Mouse (Mus musculus): ENCODE measurements around the gene Adra2a. TPM values are rescaled to one million over a fixed set of nuclear protein-coding genes. Genes with fewer than 3 reads are reported as not detected.

The Adra2a gene
- polyA plus RNA-seq, 1 experiment from 2014 or later, result not detected

DNA sequence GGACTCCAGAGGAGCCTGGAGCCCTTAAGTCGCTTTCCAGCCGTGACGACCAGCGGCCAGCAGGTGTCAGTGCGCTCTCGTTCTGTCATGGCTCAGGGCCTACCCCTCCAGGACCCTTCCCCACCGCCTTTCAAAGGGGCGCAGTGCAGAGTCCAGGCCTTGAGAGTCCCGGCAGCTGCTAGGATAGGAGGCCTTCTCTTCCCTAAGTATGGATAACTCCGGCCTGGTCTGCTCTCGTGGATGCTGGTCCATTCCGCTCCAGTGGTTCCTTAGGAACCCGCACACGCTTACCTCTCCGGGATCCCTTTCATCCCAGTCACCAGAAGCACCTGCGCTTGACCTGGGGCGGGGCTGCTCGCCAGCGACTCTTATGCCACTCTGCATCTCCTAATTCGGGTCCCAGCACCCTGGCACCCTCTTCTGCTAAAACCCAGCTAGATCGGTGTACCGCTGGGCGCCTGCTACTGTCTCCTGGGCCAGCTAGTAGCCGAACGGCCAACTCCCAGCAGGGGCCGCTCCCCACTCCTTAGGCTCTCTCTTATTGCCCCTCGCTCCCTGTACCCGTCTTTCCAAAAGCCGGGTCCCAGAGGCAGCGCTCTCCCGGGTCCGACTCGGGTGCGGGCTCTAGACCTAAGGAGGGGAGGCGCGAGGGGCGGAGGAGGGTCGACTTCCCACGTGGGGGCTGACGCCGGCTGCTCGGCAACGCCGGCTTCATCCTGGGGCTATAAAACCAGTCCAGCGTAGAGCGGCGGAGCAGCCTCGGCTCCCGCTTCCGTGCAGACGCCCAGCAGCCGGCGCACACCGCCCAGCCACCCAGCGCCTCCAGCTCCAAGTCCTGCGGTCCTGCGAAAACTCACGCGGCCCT is 788 bp downstream of the Adra2a start:
- Histone ChIP-seq H3K36me3 (ENCODE audit: control insufficient read depth, insufficient read depth, low read length) (no peaks in the 10 kb centered on the region), H3K4me2 (ENCODE audit: low read depth, severe bottlenecking) (peak overlapping the region; percentile 90), H3K9me3 (ENCODE audit: control insufficient read depth, low read length) (no peaks in the 10 kb centered on the region), H3K4me1 (ENCODE audit: control insufficient read depth, insufficient read depth, low read length) (peaks cover 14% of the 10 kb centered on the region), H3K9ac (ENCODE audit: low read length) (peak overlapping the region; percentile 22), H3K27ac (replicated peaks; ENCODE audit: low read depth, low read length) (no peak overlapping the region), H3K27me3 (ENCODE audit: control insufficient read depth, insufficient read depth, low read length) (peaks cover 47% of the 10 kb centered on the region), H3K4me3 (ENCODE audit: low read depth, low read length) (peak overlapping the region; percentile 41)
- WGBS, result 1% methylated on average over 51 of the region's 59 CpGs
- DNase-seq (ENCODE audit: low spot score), result peak; percentile 90
- ATAC-seq (ENCODE audit: insufficient number of reproducible peaks, low FRiP score, low TSS enrichment, low read depth), result peak; percentile 84

DNA sequence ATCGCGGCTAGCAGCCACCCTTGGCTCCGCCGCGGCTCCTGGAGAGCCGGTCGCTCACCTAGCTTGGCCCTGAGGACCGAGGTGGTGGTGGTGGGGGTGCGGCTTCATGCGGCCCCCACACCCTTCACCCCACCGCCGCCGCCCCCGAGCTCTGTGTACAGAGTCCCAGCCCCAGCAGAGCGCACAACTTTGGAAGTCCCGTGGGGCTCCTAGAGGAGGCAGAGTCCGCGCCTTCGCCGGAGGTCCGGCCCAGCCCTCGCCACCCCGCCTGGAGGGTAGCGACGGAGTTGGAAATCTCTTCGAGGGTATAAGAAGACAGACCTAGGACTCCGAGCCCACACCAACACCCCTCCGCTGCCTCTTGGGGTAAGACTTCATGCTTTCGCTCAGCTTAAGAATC is 1.5 kb downstream of the Adra2a start:
- ATAC-seq (ENCODE audit: insufficient number of reproducible peaks, low FRiP score, low TSS enrichment, low read depth), result peak; percentile 56
- peak overlapping the region; percentile 90 for H3K4me2 ChIP-seq (ENCODE audit: low read depth, severe bottlenecking)
- WGBS, result 2% methylated on average over 29 of the region's 29 CpGs
- H3K9me3 ChIP-seq (ENCODE audit: control insufficient read depth, low read length), result no peaks in the 10 kb centered on the region
- H3K9ac ChIP-seq (ENCODE audit: low read length), result peak overlapping the region; percentile 22
- H3K27me3 ChIP-seq (ENCODE audit: control insufficient read depth, insufficient read depth, low read length), result peaks cover 47% of the 10 kb centered on the region
- peak; percentile 62 for DNase-seq (ENCODE audit: low spot score)
- H3K4me1 ChIP-seq (ENCODE audit: control insufficient read depth, insufficient read depth, low read length), result peaks cover 14% of the 10 kb centered on the region
- no peak overlapping the region for H3K27ac ChIP-seq (replicated peaks; ENCODE audit: low read depth, low read length)
- H3K4me3 ChIP-seq (ENCODE audit: low read depth, low read length), result peak overlapping the region; percentile 41
- H3K36me3 ChIP-seq (ENCODE audit: control insufficient read depth, insufficient read depth, low read length), result no peaks in the 10 kb centered on the region

DNA sequence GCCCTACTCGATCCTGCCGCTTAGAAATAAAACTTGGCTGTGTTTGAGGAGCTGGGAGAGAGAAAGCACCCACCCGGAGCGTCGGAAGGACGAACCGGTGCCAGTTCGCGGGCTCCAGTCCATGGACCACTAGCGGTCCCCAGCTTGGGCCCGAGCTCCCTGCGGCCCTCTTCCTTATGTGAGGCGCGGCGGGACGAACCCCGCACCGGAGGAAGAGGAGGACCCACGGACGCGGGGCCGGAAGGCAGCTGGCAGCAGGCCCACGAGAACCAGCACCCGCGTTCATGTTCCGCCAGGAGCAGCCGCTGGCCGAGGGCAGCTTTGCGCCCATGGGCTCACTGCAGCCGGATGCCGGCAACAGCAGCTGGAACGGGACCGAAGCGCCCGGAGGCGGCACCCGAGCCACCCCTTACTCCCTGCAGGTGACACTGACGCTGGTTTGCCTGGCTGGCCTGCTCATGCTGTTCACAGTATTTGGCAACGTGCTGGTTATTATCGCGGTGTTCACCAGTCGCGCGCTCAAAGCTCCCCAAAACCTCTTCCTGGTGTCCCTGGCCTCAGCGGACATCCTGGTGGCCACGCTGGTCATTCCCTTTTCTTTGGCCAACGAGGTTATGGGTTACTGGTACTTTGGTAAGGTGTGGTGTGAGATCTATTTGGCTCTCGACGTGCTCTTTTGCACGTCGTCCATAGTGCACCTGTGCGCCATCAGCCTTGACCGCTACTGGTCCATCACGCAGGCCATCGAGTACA is 2.2 kb downstream of the Adra2a start:
- Histone ChIP-seq H3K27ac (replicated peaks; ENCODE audit: low read depth, low read length) (no peak overlapping the region), H3K4me1 (ENCODE audit: control insufficient read depth, insufficient read depth, low read length) (peaks cover 14% of the 10 kb centered on the region), H3K4me3 (ENCODE audit: low read depth, low read length) (peak overlapping the region; percentile 33), H3K36me3 (ENCODE audit: control insufficient read depth, insufficient read depth, low read length) (no peaks in the 10 kb centered on the region), H3K9me3 (ENCODE audit: control insufficient read depth, low read length) (no peaks in the 10 kb centered on the region), H3K4me2 (ENCODE audit: low read depth, severe bottlenecking) (peak overlapping the region; percentile 90), H3K27me3 (ENCODE audit: control insufficient read depth, insufficient read depth, low read length) (peaks cover 47% of the 10 kb centered on the region), H3K9ac (ENCODE audit: low read length) (no peak overlapping the region)
- DNase-seq (ENCODE audit: low spot score) (peak; percentile 51), ATAC-seq (ENCODE audit: insufficient number of reproducible peaks, low FRiP score, low TSS enrichment, low read depth) (no peak)
- WGBS, result 2% methylated on average over 55 of the region's 55 CpGs

DNA sequence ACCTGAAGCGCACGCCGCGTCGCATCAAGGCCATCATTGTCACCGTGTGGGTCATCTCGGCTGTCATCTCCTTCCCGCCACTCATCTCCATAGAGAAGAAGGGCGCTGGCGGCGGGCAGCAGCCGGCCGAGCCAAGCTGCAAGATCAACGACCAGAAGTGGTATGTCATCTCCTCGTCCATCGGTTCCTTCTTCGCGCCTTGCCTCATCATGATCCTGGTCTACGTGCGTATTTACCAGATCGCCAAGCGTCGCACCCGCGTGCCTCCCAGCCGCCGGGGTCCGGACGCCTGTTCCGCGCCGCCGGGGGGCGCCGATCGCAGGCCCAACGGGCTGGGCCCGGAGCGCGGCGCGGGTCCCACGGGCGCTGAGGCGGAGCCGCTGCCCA is 2.7 kb downstream of the Adra2a start:
- Histone ChIP-seq H3K4me1 (ENCODE audit: control insufficient read depth, insufficient read depth, low read length) (peaks cover 14% of the 10 kb centered on the region), H3K27ac (replicated peaks; ENCODE audit: low read depth, low read length) (no peak overlapping the region), H3K4me3 (ENCODE audit: low read depth, low read length) (peak overlapping the region; percentile 33), H3K4me2 (ENCODE audit: low read depth, severe bottlenecking) (peak overlapping the region; percentile 90), H3K36me3 (ENCODE audit: control insufficient read depth, insufficient read depth, low read length) (no peaks in the 10 kb centered on the region), H3K27me3 (ENCODE audit: control insufficient read depth, insufficient read depth, low read length) (peaks cover 47% of the 10 kb centered on the region), H3K9ac (ENCODE audit: low read length) (0 out of 2 replicates have a peak overlapping the region, but pooled peaks have one; percentile 22), H3K9me3 (ENCODE audit: control insufficient read depth, low read length) (no peaks in the 10 kb centered on the region)
- ATAC-seq (ENCODE audit: insufficient number of reproducible peaks, low FRiP score, low TSS enrichment, low read depth) (no peak), DNase-seq (ENCODE audit: low spot score) (no peak)
- 1% methylated on average over 37 of the region's 46 CpGs for WGBS

DNA sequence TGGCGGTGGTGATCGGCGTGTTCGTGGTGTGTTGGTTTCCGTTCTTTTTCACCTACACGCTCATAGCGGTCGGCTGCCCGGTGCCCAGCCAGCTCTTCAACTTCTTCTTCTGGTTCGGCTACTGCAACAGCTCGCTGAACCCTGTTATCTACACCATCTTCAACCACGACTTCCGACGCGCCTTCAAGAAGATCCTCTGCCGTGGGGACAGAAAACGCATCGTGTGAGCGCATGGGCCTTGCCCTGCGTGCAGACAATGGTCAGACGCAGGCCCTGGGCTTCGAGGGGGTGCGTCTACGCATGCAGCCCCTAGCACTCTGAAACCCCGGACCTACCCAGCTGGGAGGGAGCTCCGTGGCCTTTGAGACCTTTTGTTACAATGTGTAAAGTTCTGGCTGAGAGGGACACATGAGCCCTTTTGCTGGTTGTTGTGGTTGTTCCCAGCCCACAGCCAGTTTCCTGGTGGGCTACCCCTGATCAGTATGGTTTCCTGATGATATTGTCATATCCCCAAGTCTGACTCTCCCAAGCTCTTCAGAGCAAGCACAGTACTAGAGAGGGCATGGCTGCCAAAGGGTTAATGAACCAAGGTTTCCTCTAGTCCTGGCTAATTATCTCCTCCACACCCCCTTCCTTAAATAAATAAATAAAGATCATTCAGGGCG is 3.6 kb downstream of the Adra2a start:
- Histone ChIP-seq H3K4me3 (ENCODE audit: low read depth, low read length) (peak overlapping the region; percentile 33), H3K36me3 (ENCODE audit: control insufficient read depth, insufficient read depth, low read length) (no peaks in the 10 kb centered on the region), H3K27ac (replicated peaks; ENCODE audit: low read depth, low read length) (no peak overlapping the region), H3K9me3 (ENCODE audit: control insufficient read depth, low read length) (no peaks in the 10 kb centered on the region), H3K4me1 (ENCODE audit: control insufficient read depth, insufficient read depth, low read length) (peaks cover 14% of the 10 kb centered on the region), H3K9ac (ENCODE audit: low read length) (no peak overlapping the region), H3K4me2 (ENCODE audit: low read depth, severe bottlenecking) (peak overlapping the region; percentile 90), H3K27me3 (ENCODE audit: control insufficient read depth, insufficient read depth, low read length) (peaks cover 47% of the 10 kb centered on the region)
- WGBS, result under 1% methylated on average over 27 of the region's 27 CpGs
- ATAC-seq (ENCODE audit: insufficient number of reproducible peaks, low FRiP score, low TSS enrichment, low read depth), result no peak
- DNase-seq (ENCODE audit: low spot score), result peak; percentile 49

DNA sequence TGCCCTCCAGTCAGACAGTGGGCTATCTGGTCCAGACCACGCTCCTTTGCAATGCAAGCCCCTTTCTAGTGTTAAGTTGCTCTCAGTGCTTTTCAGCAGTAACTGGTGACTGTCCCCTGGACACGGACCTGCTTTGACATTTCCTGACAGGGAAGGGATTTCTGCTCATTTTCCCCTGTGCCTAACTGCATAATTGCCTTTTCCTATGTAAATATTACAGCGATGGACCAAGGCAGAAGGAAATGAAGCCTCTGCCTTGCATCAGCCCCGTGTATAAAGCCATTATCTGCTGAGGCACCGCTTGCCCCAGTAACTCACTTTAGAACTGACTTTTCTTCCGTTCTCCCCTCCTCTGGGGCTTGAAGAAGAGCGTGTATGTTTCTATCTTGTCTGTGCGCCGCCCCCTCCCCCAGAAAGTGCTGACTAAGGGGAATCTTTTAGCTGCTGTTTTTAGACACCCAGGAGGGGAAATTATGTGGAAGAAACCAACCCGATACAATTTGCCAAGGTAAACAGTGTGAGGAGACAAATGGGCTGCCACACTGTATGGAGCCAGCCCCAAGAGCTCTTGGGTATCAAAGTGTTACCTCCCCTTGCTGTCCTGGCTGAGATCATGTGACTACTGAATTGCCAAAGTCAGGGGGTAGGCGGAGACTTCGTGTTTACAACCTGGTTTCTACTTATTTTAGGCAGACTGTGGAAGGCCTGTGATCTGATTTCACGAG is 4.4 kb downstream of the Adra2a start:
- no peak overlapping the region for H3K27ac ChIP-seq (replicated peaks; ENCODE audit: low read depth, low read length)
- no peak overlapping the region for H3K4me2 ChIP-seq (ENCODE audit: low read depth, severe bottlenecking)
- 4% methylated on average over 13 of the region's 13 CpGs for WGBS
- H3K9ac ChIP-seq (ENCODE audit: low read length), result no peak overlapping the region
- ATAC-seq (ENCODE audit: insufficient number of reproducible peaks, low FRiP score, low TSS enrichment, low read depth) (no peak), DNase-seq (ENCODE audit: low spot score) (no peak)
- no peaks in the 10 kb centered on the region for H3K9me3 ChIP-seq (ENCODE audit: control insufficient read depth, low read length)
- peaks cover 14% of the 10 kb centered on the region for H3K4me1 ChIP-seq (ENCODE audit: control insufficient read depth, insufficient read depth, low read length)
- H3K36me3 ChIP-seq (ENCODE audit: control insufficient read depth, insufficient read depth, low read length), result no peaks in the 10 kb centered on the region
- no peak overlapping the region for H3K4me3 ChIP-seq (ENCODE audit: low read depth, low read length)
- H3K27me3 ChIP-seq (ENCODE audit: control insufficient read depth, insufficient read depth, low read length), result peaks cover 47% of the 10 kb centered on the region

DNA sequence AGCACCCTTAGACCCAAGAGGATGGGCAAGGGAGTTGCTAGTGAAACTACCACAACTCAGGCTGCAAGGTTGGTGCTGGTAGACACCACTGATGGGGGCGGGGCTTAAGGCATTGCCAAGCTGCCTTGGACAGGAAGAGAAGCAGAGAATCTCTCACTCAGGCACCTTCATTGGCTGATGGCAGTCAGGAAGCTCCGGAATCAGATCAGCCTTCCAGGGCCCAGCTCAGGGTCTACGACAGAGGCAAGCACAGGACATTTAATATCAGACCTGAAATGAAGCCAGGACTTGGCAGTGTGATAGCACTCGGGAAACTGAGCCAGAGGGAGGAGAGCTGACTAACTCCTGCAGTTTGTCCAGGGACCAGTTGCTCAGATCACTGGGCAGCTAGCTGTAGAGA is 7.7 kb downstream of the Adra2a start:
- Histone ChIP-seq H3K4me3 (ENCODE audit: low read depth, low read length) (no peak overlapping the region), H3K4me2 (ENCODE audit: low read depth, severe bottlenecking) (no peak overlapping the region), H3K27me3 (ENCODE audit: control insufficient read depth, insufficient read depth, low read length) (peaks cover 28% of the 10 kb centered on the region), H3K9ac (ENCODE audit: low read length) (no peak overlapping the region), H3K27ac (replicated peaks; ENCODE audit: low read depth, low read length) (no peak overlapping the region), H3K9me3 (ENCODE audit: control insufficient read depth, low read length) (no peaks in the 10 kb centered on the region), H3K4me1 (ENCODE audit: control insufficient read depth, insufficient read depth, low read length) (0 out of 2 replicates have a peak, but pooled peaks cover 7% of the 10 kb centered on the region), H3K36me3 (ENCODE audit: control insufficient read depth, insufficient read depth, low read length) (no peaks in the 10 kb centered on the region)
- WGBS, result 77% methylated on average over 4 of the region's 4 CpGs
- ATAC-seq (ENCODE audit: insufficient number of reproducible peaks, low FRiP score, low TSS enrichment, low read depth), result no peak
- no peak for DNase-seq (ENCODE audit: low spot score)

DNA sequence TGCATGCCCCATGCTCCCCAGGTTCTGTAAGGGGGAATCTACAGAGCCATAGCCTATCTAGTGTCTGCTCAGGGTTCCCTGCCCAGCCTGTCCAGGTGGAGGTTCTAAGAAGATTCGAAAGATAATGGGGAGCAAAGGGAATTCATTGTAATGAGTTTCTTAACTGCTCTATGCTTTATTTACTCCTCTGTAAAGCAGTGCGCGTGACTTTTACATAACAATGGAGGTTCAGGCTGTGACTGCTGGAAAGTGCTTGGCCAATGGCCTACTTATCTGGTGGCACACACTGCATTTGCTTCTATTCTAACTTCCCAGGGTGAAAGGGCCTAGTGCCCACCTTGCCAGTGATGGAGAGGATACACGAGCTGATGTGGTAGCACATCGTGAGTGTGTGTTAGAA is 11.9 kb downstream of the Adra2a start:
- WGBS, result 73% methylated on average over 5 of the region's 5 CpGs
- H3K27ac ChIP-seq (replicated peaks; ENCODE audit: low read depth, low read length), result no peak overlapping the region
- no peak overlapping the region for H3K4me3 ChIP-seq (ENCODE audit: low read depth, low read length)
- H3K4me1 ChIP-seq (ENCODE audit: control insufficient read depth, insufficient read depth, low read length), result no peaks in the 10 kb centered on the region
- H3K9me3 ChIP-seq (ENCODE audit: control insufficient read depth, low read length), result no peaks in the 10 kb centered on the region
- no peaks in the 10 kb centered on the region for H3K27me3 ChIP-seq (ENCODE audit: control insufficient read depth, insufficient read depth, low read length)
- no peak overlapping the region for H3K4me2 ChIP-seq (ENCODE audit: low read depth, severe bottlenecking)
- no peak overlapping the region for H3K9ac ChIP-seq (ENCODE audit: low read length)
- ATAC-seq (ENCODE audit: insufficient number of reproducible peaks, low FRiP score, low TSS enrichment, low read depth) (no peak), DNase-seq (ENCODE audit: low spot score) (no peak)
- no peaks in the 10 kb centered on the region for H3K36me3 ChIP-seq (ENCODE audit: control insufficient read depth, insufficient read depth, low read length)
